Mouse (Mus musculus) liver, embryonic 16.5 days (tissue): ENCODE data around the gene Hpse2. TPM values are rescaled to one million over a fixed set of nuclear protein-coding genes. Genes with fewer than 3 reads are reported as not detected.

ENCODE experiments used
- ATAC-seq: fragments of 200-750 bp; cut with Nextera tagmentation; 2 replicates; pipeline ENCODE4 v1.8.0; 2017; ENCODE audit warnings: low read depth, mild to moderate bottlenecking, moderate number of reproducible peaks, moderate library complexity
- H3K27ac ChIP-seq: fragments of 300-500 bp; sonication (generic); 2 replicates; pipeline ENCODE4 v1.5.1; 2014; ENCODE audit warnings: mild to moderate bottlenecking, low read length
- H3K27me3 ChIP-seq: fragments of 300-500 bp; sonication (generic); 2 replicates; pipeline ENCODE4 v1.6.1; 2014; ENCODE audit warnings: low read depth, low read length, mixed read lengths; ENCODE audit not compliant: control insufficient read depth, insufficient read depth
- H3K36me3 ChIP-seq: fragments of 300-500 bp; sonication (generic); 2 replicates; pipeline ENCODE4 v1.6.1; 2014; ENCODE audit warnings: mild to moderate bottlenecking; ENCODE audit not compliant: control insufficient read depth, insufficient read depth
- H3K4me1 ChIP-seq: fragments of 300-500 bp; sonication (generic); 2 replicates; pipeline ENCODE4 v1.6.1; 2014; ENCODE audit warnings: low read depth, low read length, mixed read lengths; ENCODE audit not compliant: control insufficient read depth
- H3K4me2 ChIP-seq: fragments of 300-500 bp; sonication (generic); 2 replicates; pipeline ENCODE4 v1.6.1; 2014; ENCODE audit warnings: low read depth, low read length, mixed read lengths
- H3K4me3 ChIP-seq: fragments of 300-500 bp; sonication (generic); 2 replicates; pipeline ENCODE4 v1.5.1; 2014; ENCODE audit warnings: low read depth, mild to moderate bottlenecking, low read length
- H3K9ac ChIP-seq: fragments of 300-500 bp; sonication (generic); 2 replicates; pipeline ENCODE4 v1.6.1; 2014; ENCODE audit warnings: low read depth, low read length
- H3K9me3 ChIP-seq: fragments of 300-500 bp; sonication (generic); replicated peaks from 2 replicates; pipeline ENCODE4 v1.6.1; 2016; ENCODE audit warnings: low read length; ENCODE audit not compliant: control insufficient read depth
- WGBS: fragments of 180-500 bp; shearing (Covaris S2); extraction: QIAGEN DNeasy Blood & Tissue Kit; methylation state at CpG from one replicate; pipeline ENCODE4 v1.1.7; 2014; ENCODE audit not compliant: insufficient replicate concordance; 5-methylcytosine and 5-hydroxymethylcytosine counted together
- polyA plus RNA-seq: library from polyadenylated mRNA; unstranded; fragments of >200 nt; fragmentation: Nextera tagmentation; extraction: Ambion mirVana; gene quantifications from 2 replicates; pipeline ENCODE4 v1.2.1, GENCODE M21; 2015

The Hpse2 gene
- polyA plus RNA-seq, 1 experiment from 2014 or later, result not detected

- Histone ChIP-seq H3K27ac (peak within 1 kb of the TSS; percentile 82), H3K4me3 (peak within 1 kb of the TSS; percentile 55), H3K4me1 (peaks cover 26% of the 10 kb centered on the region), H3K9me3 (no peaks in the 10 kb centered on the region), H3K4me2 (peak within 1 kb of the TSS; percentile 65), H3K27me3 (no peaks in the 10 kb centered on the region), H3K9ac (peak within 1 kb of the TSS; percentile 65), H3K36me3 (no peaks in the 10 kb centered on the region)
- 8% methylated on average over 22 of the region's 22 CpGs for WGBS
- ATAC-seq, result peak; percentile 79
Measured at GRCm38 (mm10) chr19:42752363-42752931, 635.7 kb downstream of the Hpse2 start, which contains the start of gene Pyroxd2. Pyroxd2 (minus strand) TSS chr19:42752775.

- Histone ChIP-seq H3K4me1 (peaks cover 33% of the 10 kb centered on the region), H3K9me3 (no peaks in the 10 kb centered on the region), H3K27ac (no peak overlapping the region), H3K4me2 (no peak overlapping the region), H3K4me3 (no peak overlapping the region), H3K36me3 (no peaks in the 10 kb centered on the region), H3K9ac (no peak overlapping the region), H3K27me3 (no peaks in the 10 kb centered on the region)
- 61% methylated on average over 11 of the region's 11 CpGs for WGBS
- ATAC-seq, result no peak
Measured at GRCm38 (mm10) chr19:42750196-42750595, 638.0 kb downstream of the Hpse2 start.

- Histone ChIP-seq H3K36me3 (no peaks in the 10 kb centered on the region), H3K27me3 (no peaks in the 10 kb centered on the region), H3K4me1 (peaks cover 28% of the 10 kb centered on the region), H3K27ac (no peak overlapping the region), H3K9ac (no peak overlapping the region), H3K9me3 (no peaks in the 10 kb centered on the region), H3K4me2 (no peak overlapping the region), H3K4me3 (no peak overlapping the region)
- no peak for ATAC-seq
- 56% methylated on average over 8 of the region's 8 CpGs for WGBS
Measured at GRCm38 (mm10) chr19:42746702-42747101, 641.5 kb downstream of the Hpse2 start.

GRCm38 (mm10) chr19:42745869-42746224, 642.3 kb downstream of the Hpse2 start:
- Histone ChIP-seq H3K9me3 (no peaks in the 10 kb centered on the region), H3K4me2 (peak overlapping the region; percentile 7; the same call in 1 of the 2 replicates), H3K27ac (no peak overlapping the region), H3K27me3 (no peaks in the 10 kb centered on the region), H3K36me3 (no peaks in the 10 kb centered on the region), H3K4me1 (peaks cover 26% of the 10 kb centered on the region), H3K4me3 (no peak overlapping the region), H3K9ac (no peak overlapping the region)
- 34% methylated on average over 4 of the region's 4 CpGs for WGBS
- peak; percentile 35; the same call in 1 of the 2 replicates for ATAC-seq

- Histone ChIP-seq H3K9ac (no peak overlapping the region), H3K4me2 (peak overlapping the region; percentile 7; the same call in 1 of the 2 replicates), H3K27me3 (no peaks in the 10 kb centered on the region), H3K4me3 (no peak overlapping the region), H3K36me3 (no peaks in the 10 kb centered on the region), H3K4me1 (peaks cover 26% of the 10 kb centered on the region), H3K9me3 (no peaks in the 10 kb centered on the region), H3K27ac (no peak overlapping the region)
- ATAC-seq, result peak; percentile 30
- WGBS, result 34% methylated on average over 9 of the region's 9 CpGs
Measured at GRCm38 (mm10) chr19:42745084-42745868, 642.9 kb downstream of the Hpse2 start.

- H3K27ac ChIP-seq, result peak overlapping the region; percentile 8; the same call in 1 of the 2 replicates
- H3K9me3 ChIP-seq, result no peaks in the 10 kb centered on the region
- peak; percentile 60 for ATAC-seq
- no peaks in the 10 kb centered on the region for H3K27me3 ChIP-seq
- no peak overlapping the region for H3K4me2 ChIP-seq
- H3K4me1 ChIP-seq, result peaks cover 21% of the 10 kb centered on the region
- no peaks in the 10 kb centered on the region for H3K36me3 ChIP-seq
- H3K9ac ChIP-seq, result no peak overlapping the region
- no peak overlapping the region for H3K4me3 ChIP-seq
- 11% methylated on average over 4 of the region's 4 CpGs for whole genome bisulfite sequencing
Measured at GRCm38 (mm10) chr19:42744162-42744586, 644.0 kb downstream of the Hpse2 start.

GRCm38 (mm10) chr19:42743261-42743660, 644.9 kb downstream of the Hpse2 start:
- no peak overlapping the region for H3K4me2 ChIP-seq
- no peak overlapping the region for H3K27ac ChIP-seq
- peaks cover 21% of the 10 kb centered on the region for H3K4me1 ChIP-seq
- H3K9ac ChIP-seq, result no peak overlapping the region
- H3K9me3 ChIP-seq, result no peaks in the 10 kb centered on the region
- 48% methylated on average over 16 of the region's 16 CpGs for WGBS
- H3K4me3 ChIP-seq, result no peak overlapping the region
- no peak for ATAC-seq
- H3K36me3 ChIP-seq, result no peaks in the 10 kb centered on the region
- no peaks in the 10 kb centered on the region for H3K27me3 ChIP-seq

- Histone ChIP-seq H3K9me3 (no peaks in the 10 kb centered on the region), H3K36me3 (no peaks in the 10 kb centered on the region), H3K27ac (no peak overlapping the region), H3K27me3 (no peaks in the 10 kb centered on the region), H3K4me3 (no peak overlapping the region), H3K4me1 (peaks cover 21% of the 10 kb centered on the region), H3K4me2 (no peak overlapping the region), H3K9ac (no peak overlapping the region)
- ATAC-seq, result no peak
- 62% methylated on average over 14 of the region's 14 CpGs for WGBS
Measured at GRCm38 (mm10) chr19:42741884-42742283, 646.3 kb downstream of the Hpse2 start.
